8 mouse cellular contexts compared by ENCODE assay signal in the genomic region with DNA sequence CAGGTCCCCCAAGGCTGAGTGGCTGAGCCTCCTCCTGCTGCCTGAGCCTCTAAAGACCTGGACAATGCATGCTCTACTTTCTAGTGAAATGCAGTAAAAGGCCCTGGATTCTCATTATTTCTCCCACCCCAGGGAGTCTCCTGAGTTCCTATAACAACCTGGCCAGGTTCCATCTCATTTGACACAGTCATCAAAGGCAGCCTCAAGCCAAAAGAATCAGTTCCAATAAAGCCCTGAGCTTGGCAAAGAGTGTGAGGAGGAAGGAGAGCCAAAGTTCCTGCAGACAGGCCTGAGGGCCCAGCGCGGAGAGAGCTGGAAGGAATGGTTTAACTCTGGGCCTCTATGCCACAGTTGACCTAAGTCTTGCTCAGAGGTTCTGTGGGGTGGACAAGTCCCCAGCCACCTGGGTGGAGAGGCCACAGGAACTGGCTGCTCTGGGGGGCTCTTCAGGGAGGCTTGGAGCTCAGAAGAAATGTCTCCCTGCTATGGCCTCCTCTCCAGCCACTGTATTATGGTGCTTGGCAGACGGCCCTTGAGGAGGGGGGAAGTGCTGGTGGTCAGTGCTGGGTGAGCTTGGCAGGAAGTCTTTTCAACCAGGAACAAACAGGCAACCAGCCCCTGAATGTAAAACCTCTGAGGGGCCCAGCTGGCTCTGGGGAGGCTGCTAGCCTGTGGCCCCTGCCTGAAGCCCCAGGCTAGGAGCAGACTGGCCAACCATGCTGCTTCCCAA. TPM values are rescaled to one million over a fixed set of nuclear protein-coding genes. Genes with fewer than 3 reads are reported as not detected.
DNase-seq lines count a peak whose midpoint lies in the region; ATAC-seq and TF ChIP-seq lines count a peak whose summit lies in the region.

No protein-coding gene starts in this region.

- no peak for ATAC-seq in heart, embryonic 12.5 days (ENCODE audit: insufficient number of reproducible peaks, low FRiP score)
- peak; percentile 78 for ATAC-seq in limb, embryonic 15.5 days (ENCODE audit: insufficient number of reproducible peaks, low FRiP score, low TSS enrichment, low read depth)

- H3K9ac ChIP-seq in heart, embryonic 12.5 days, result no peak overlapping the region
- no peak overlapping the region for H3K9ac ChIP-seq in limb, embryonic 15.5 days

- WGBS in heart, embryonic 12.5 days, result 82% methylated on average over 3 of the region's 3 CpGs
- 28% methylated on average over 3 of the region's 3 CpGs for WGBS in limb, embryonic 15.5 days
- WGBS in thymus, adult 2 months, result 75% methylated on average over 3 of the region's 3 CpGs

- DNase-seq in heart, adult 18-20 months, result peak; percentile 55 to 73
- DNase-seq in cerebellum, postnatal 25 days, result peak; percentile 69 to 77
- DNase-seq in gastrocnemius, postnatal 14 days, result peak; percentile 23
- DNase-seq in kidney, postnatal 10 days, result peak; percentile 19
- DNase-seq in right cerebral cortex, postnatal 14 days, result peak; percentile 37
- DNase-seq in thymus, adult 2 months, result no peak

- H3K9me3 ChIP-seq in heart, embryonic 12.5 days (replicated peaks), result no peaks in the 10 kb centered on the region
- no peaks in the 10 kb centered on the region for H3K9me3 ChIP-seq in limb, embryonic 15.5 days

- TF ChIP-seq CTCF in thymus, adult 2 months (IDR thresholded peaks at IDR 0.05; ENCODE audit: borderline replicate concordance, control insufficient read depth, extremely low read depth, insufficient read depth, low read length, poor library complexity), result no peak

- H3K27ac ChIP-seq in heart, embryonic 12.5 days (ENCODE audit: poor library complexity, severe bottlenecking), result no peak overlapping the region
- H3K27ac ChIP-seq in limb, embryonic 15.5 days, result peak overlapping the region; percentile 87
- no peak overlapping the region for H3K27ac ChIP-seq in thymus, adult 2 months (ENCODE audit: control insufficient read depth, insufficient read depth, low read length)

- no peak for TF ChIP-seq POLR2A in thymus, adult 2 months (IDR thresholded peaks at IDR 0.05; ENCODE audit: control insufficient read depth, extremely low read depth, insufficient read depth, low read length, poor library complexity)

- intact Hi-C loops in gastrocnemius, postnatal 14 days (cut with DNase I; ENCODE audit: low total_unique reads), result no loop called here

- H3K4me2 ChIP-seq in heart, embryonic 12.5 days, result no peak overlapping the region
- H3K4me2 ChIP-seq in limb, embryonic 15.5 days, result no peak overlapping the region

- H3K36me3 ChIP-seq in heart, embryonic 12.5 days, result no peaks in the 10 kb centered on the region
- H3K36me3 ChIP-seq in limb, embryonic 15.5 days, result no peaks in the 10 kb centered on the region
- H3K36me3 ChIP-seq in thymus, adult 2 months (ENCODE audit: control insufficient read depth, insufficient read depth, low read length), result no peaks in the 10 kb centered on the region

- no peaks in the 10 kb centered on the region for H3K27me3 ChIP-seq in heart, embryonic 12.5 days (replicated peaks)
- H3K27me3 ChIP-seq in limb, embryonic 15.5 days, result no peaks in the 10 kb centered on the region
- H3K27me3 ChIP-seq in thymus, adult 2 months (ENCODE audit: control insufficient read depth, insufficient read depth, low read length), result no peaks in the 10 kb centered on the region

- H3K4me3 ChIP-seq in heart, embryonic 12.5 days, result no peak overlapping the region
- no peak overlapping the region for H3K4me3 ChIP-seq in limb, embryonic 15.5 days
- H3K4me3 ChIP-seq in thymus, adult 2 months (ENCODE audit: control insufficient read depth, insufficient read depth, low read length), result no peak overlapping the region

- peaks cover 7% of the 10 kb centered on the region for H3K4me1 ChIP-seq in heart, embryonic 12.5 days (replicated peaks)
- H3K4me1 ChIP-seq in limb, embryonic 15.5 days, result peaks cover 13% of the 10 kb centered on the region
- H3K4me1 ChIP-seq in thymus, adult 2 months (replicated peaks; ENCODE audit: control insufficient read depth, insufficient read depth, low read length), result no peaks in the 10 kb centered on the region

RNA-seq across cellular contexts. Expression of a gene that starts 30.7 kb away (rescaled TPM):
- total RNA-seq in heart, adult 18-20 months (2021), result 1 to 10 TPM; 2.8 to 5.7 TPM
- 2.9 and 3.9 TPM in 2 replicates for polyA plus RNA-seq in heart, embryonic 12.5 days (2016; fragmentation: Nextera tagmentation; extraction: Ambion mirVana)
- total RNA-seq in gastrocnemius, postnatal 14 days (2021), result 1 to 10 TPM; 2.7 to 4.1 TPM
- 6.3 and 7.1 TPM in 2 replicates for polyA plus RNA-seq in limb, embryonic 15.5 days (2015; fragmentation: Nextera tagmentation; extraction: Ambion mirVana)
- 3.7 and 5.9 TPM in 2 replicates for polyA plus RNA-seq in thymus, adult 2 months (2012; rRNA removed)
